Mouse (Mus musculus): ENCODE results near the gene Bhmt. TPM values are rescaled to one million over a fixed set of nuclear protein-coding genes. Genes with fewer than 3 reads are reported as not detected.

Bhmt gene
- polyA plus RNA-seq (2015; fragmentation: Nextera tagmentation; extraction: Ambion mirVana) = 0.21 and 0.95 TPM in 2 replicates

GRCm38 (mm10) chr13:93637282-93638245 lies at the start of gene Bhmt:
Gene Bhmt (minus strand): TSS chr13:93637961.
- 81% methylated on average over 19 of the region's 19 CpGs for WGBS
- Histone ChIP-seq H3K4me2 (no peak within 1 kb of the TSS), H3K36me3 (no peaks in the 10 kb centered on the region), H3K9ac (no peak within 1 kb of the TSS), H3K27ac (no peak within 1 kb of the TSS), H3K4me3 (no peak within 1 kb of the TSS), H3K4me1 (replicated peaks) (no peaks in the 10 kb centered on the region), H3K9me3 (no peaks in the 10 kb centered on the region), H3K27me3 (no peaks in the 10 kb centered on the region)
- ATAC-seq (ENCODE audit: low FRiP score) = no peak

DNA sequence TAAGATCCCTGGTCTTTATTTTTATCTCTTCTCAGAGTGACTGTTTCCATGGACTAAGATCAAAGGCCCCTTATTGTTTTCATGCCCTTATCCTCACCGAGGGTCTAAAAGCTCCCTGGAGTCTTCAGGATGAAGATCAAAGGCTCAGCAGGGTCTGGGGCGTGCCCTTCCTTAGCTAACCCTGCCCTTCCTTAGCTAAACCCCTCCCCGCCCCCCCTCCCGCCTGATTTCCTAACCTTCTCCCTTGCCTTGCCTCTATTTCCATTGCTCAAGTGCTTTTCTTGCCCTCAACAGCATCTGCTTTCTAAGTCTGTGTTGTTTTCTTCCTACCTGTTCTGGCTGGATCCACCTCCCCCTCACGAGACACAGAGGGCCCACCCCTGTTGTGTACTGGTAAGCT lies 49.6 kb upstream of the Bhmt start:
- Histone ChIP-seq H3K27me3 (no peaks in the 10 kb centered on the region), H3K4me1 (replicated peaks) (no peaks in the 10 kb centered on the region), H3K9me3 (no peaks in the 10 kb centered on the region), H3K36me3 (no peaks in the 10 kb centered on the region), H3K9ac (no peak overlapping the region), H3K4me3 (no peak overlapping the region), H3K27ac (no peak overlapping the region), H3K4me2 (no peak overlapping the region)
- no peak for ATAC-seq (ENCODE audit: low FRiP score)
- WGBS = 11% methylated on average over 5 of the region's 5 CpGs

DNA sequence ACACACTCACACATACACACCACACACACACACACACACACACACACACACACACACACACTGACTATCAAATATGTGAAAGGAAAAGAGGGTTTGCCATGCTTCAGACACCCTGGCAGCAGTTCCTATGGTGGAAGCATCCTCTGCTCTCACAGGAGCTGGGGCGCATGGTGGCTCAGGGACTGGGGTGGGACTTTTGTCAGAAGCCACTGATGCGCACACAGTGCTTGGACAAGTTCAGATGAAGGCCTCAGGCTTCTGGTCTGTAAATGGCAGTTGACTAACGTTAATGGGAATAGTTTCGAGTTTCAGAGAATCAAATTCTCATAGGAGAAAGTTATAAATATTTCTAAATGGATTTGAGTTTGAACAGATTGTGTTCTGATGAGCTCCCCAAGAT lies 47.5 kb upstream of the Bhmt start:
- Histone ChIP-seq H3K27ac (no peak overlapping the region), H3K4me1 (replicated peaks) (no peaks in the 10 kb centered on the region), H3K27me3 (no peaks in the 10 kb centered on the region), H3K4me3 (no peak overlapping the region), H3K36me3 (no peaks in the 10 kb centered on the region), H3K4me2 (no peak overlapping the region), H3K9ac (no peak overlapping the region), H3K9me3 (no peaks in the 10 kb centered on the region)
- no peak for ATAC-seq (ENCODE audit: low FRiP score)
- 75% methylated on average over 4 of the region's 4 CpGs for WGBS

- Histone ChIP-seq H3K27ac (no peak overlapping the region), H3K36me3 (no peaks in the 10 kb centered on the region), H3K27me3 (no peaks in the 10 kb centered on the region), H3K4me2 (no peak overlapping the region), H3K4me3 (no peak overlapping the region), H3K4me1 (replicated peaks) (no peaks in the 10 kb centered on the region), H3K9me3 (no peaks in the 10 kb centered on the region), H3K9ac (no peak overlapping the region)
- no peak for ATAC-seq (ENCODE audit: low FRiP score)
These were observed 45.6 kb upstream of the Bhmt start for GRCm38 (mm10) chr13:93683336-93683735.

- ATAC-seq (ENCODE audit: low FRiP score) = no peak
- H3K27me3 ChIP-seq = peaks cover 17% of the 10 kb centered on the region
- H3K4me3 ChIP-seq = no peak overlapping the region
- H3K9me3 ChIP-seq = no peaks in the 10 kb centered on the region
- H3K36me3 ChIP-seq = no peaks in the 10 kb centered on the region
- H3K4me2 ChIP-seq = no peak overlapping the region
- H3K27ac ChIP-seq = no peak overlapping the region
- H3K4me1 ChIP-seq (replicated peaks) = no peaks in the 10 kb centered on the region
- no peak overlapping the region for H3K9ac ChIP-seq
- 76% methylated on average over 9 of the region's 9 CpGs for WGBS
These were observed 39.1 kb upstream of the Bhmt start for GRCm38 (mm10) chr13:93676864-93677263.

GRCm38 (mm10) chr13:93674131-93674561 lies 36.4 kb upstream of the Bhmt start, which contains the start of the genes Bhmt2 and Dmgdh:
Gene Bhmt2 (minus strand): TSS chr13:93674302.
Gene Dmgdh (plus strand): TSS chr13:93674433.
- WGBS = 7% methylated on average over 31 of the region's 31 CpGs
- 0 out of 2 replicates have a peak within 1 kb of the TSS, but pooled peaks have one; percentile 15 for H3K4me3 ChIP-seq
- H3K9ac ChIP-seq = no peak within 1 kb of the TSS
- no peak within 1 kb of the TSS for H3K27ac ChIP-seq
- peaks cover 17% of the 10 kb centered on the region for H3K27me3 ChIP-seq
- H3K36me3 ChIP-seq = no peaks in the 10 kb centered on the region
- ATAC-seq (ENCODE audit: low FRiP score) = no peak
- H3K4me2 ChIP-seq = peak within 1 kb of the TSS; percentile 33
- H3K9me3 ChIP-seq = no peaks in the 10 kb centered on the region
- H3K4me1 ChIP-seq (replicated peaks) = no peaks in the 10 kb centered on the region

DNA sequence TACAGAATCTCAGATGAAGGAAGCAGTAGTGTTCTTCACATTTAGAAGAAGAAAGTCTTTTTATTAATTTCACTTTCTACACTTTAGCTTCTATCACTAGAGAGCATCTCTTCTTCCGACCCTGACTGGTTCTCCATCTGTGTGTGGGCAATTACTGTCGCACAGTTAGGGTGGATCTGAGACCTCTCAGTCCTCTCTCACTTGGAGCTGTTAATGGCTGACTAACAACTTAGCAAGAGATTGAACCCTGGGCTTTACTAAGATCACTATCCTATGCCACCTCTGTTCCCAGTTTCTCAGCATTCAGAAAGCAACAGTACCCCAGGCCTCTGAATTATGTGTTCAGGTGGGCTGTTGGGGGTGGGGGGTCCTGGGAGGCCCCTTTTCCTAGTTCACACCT lies 35.5 kb upstream of the Bhmt start:
- H3K9me3 ChIP-seq = no peaks in the 10 kb centered on the region
- WGBS = 75% methylated on average over 2 of the region's 2 CpGs
- H3K4me2 ChIP-seq = no peak overlapping the region
- H3K4me1 ChIP-seq (replicated peaks) = no peaks in the 10 kb centered on the region
- H3K4me3 ChIP-seq = no peak overlapping the region
- no peak overlapping the region for H3K27ac ChIP-seq
- peaks cover 17% of the 10 kb centered on the region for H3K27me3 ChIP-seq
- ATAC-seq (ENCODE audit: low FRiP score) = no peak
- no peak overlapping the region for H3K9ac ChIP-seq
- no peaks in the 10 kb centered on the region for H3K36me3 ChIP-seq

DNA sequence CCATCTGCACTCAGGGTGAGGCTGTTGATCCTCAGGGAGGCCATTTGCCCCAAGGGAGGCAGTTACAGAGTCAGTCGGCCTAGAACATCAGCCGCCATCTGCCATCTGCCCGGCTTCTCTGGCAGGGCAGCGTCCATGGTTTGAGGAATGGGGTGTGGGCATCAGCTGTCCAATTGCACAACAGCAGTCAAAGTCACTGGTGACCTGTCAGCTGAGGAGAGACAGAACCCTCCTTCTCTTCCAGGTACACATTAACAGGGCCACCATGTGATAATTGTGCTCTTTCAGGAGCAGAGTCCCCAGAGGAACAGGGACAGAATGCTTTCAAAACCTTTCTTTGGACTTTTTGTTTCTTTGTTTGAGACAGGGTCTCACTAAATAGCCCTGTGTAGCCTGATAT lies 34.6 kb upstream of the Bhmt start:
- ATAC-seq (ENCODE audit: low FRiP score) = no peak
- Histone ChIP-seq H3K4me2 (no peak overlapping the region), H3K36me3 (no peaks in the 10 kb centered on the region), H3K4me1 (replicated peaks) (no peaks in the 10 kb centered on the region), H3K9me3 (no peaks in the 10 kb centered on the region), H3K4me3 (no peak overlapping the region), H3K27me3 (peaks cover 17% of the 10 kb centered on the region), H3K9ac (no peak overlapping the region), H3K27ac (no peak overlapping the region)
- 87% methylated on average over 4 of the region's 4 CpGs for WGBS

- 87% methylated on average over 4 of the region's 4 CpGs for WGBS
- H3K4me3 ChIP-seq = no peak overlapping the region
- no peak overlapping the region for H3K27ac ChIP-seq
- no peak overlapping the region for H3K9ac ChIP-seq
- no peak for ATAC-seq (ENCODE audit: low FRiP score)
- H3K27me3 ChIP-seq = 0 out of 2 replicates have a peak, but pooled peaks cover 3% of the 10 kb centered on the region
- H3K36me3 ChIP-seq = no peaks in the 10 kb centered on the region
- H3K9me3 ChIP-seq = no peaks in the 10 kb centered on the region
- H3K4me2 ChIP-seq = no peak overlapping the region
- no peaks in the 10 kb centered on the region for H3K4me1 ChIP-seq (replicated peaks)
These were observed 29.8 kb upstream of the Bhmt start for GRCm38 (mm10) chr13:93667586-93667985.

DNA sequence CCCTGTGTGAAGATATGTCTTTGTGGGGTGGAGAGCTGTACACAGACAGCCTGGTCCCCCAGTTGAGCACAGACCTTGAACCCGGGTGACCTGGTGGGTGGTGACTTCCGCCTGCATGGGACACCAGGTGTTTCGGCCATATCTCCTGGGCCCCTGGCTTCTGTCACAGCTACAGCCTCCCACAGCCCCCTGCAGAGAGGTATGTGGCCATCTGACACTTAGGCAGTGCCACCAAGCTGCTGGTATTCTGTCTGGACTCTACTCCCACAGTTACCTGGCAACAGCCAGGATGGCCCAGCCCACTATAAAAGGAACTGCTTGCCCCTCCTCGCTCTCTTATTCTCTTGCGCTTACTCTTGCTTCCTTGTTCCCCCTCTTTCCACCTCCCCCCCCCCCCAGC lies 20.2 kb upstream of the Bhmt start:
- Histone ChIP-seq H3K36me3 (no peaks in the 10 kb centered on the region), H3K27me3 (no peaks in the 10 kb centered on the region), H3K9ac (no peak overlapping the region), H3K4me2 (no peak overlapping the region), H3K9me3 (no peaks in the 10 kb centered on the region), H3K27ac (no peak overlapping the region), H3K4me1 (replicated peaks) (no peaks in the 10 kb centered on the region; the same call in 1 of the 2 replicates), H3K4me3 (no peak overlapping the region)
- no peak for ATAC-seq (ENCODE audit: low FRiP score)
- WGBS = 71% methylated on average over 5 of the region's 5 CpGs

GRCm38 (mm10) chr13:93653382-93653781 lies 15.6 kb upstream of the Bhmt start:
- H3K9me3 ChIP-seq = no peaks in the 10 kb centered on the region
- H3K4me3 ChIP-seq = no peak overlapping the region
- ATAC-seq (ENCODE audit: low FRiP score) = no peak
- WGBS = 95% methylated on average over 6 of the region's 6 CpGs
- H3K9ac ChIP-seq = no peak overlapping the region
- H3K4me2 ChIP-seq = no peak overlapping the region
- H3K27ac ChIP-seq = no peak overlapping the region
- H3K27me3 ChIP-seq = no peaks in the 10 kb centered on the region
- no peaks in the 10 kb centered on the region for H3K36me3 ChIP-seq
- no peaks in the 10 kb centered on the region; the same call in 1 of the 2 replicates for H3K4me1 ChIP-seq (replicated peaks)

DNA sequence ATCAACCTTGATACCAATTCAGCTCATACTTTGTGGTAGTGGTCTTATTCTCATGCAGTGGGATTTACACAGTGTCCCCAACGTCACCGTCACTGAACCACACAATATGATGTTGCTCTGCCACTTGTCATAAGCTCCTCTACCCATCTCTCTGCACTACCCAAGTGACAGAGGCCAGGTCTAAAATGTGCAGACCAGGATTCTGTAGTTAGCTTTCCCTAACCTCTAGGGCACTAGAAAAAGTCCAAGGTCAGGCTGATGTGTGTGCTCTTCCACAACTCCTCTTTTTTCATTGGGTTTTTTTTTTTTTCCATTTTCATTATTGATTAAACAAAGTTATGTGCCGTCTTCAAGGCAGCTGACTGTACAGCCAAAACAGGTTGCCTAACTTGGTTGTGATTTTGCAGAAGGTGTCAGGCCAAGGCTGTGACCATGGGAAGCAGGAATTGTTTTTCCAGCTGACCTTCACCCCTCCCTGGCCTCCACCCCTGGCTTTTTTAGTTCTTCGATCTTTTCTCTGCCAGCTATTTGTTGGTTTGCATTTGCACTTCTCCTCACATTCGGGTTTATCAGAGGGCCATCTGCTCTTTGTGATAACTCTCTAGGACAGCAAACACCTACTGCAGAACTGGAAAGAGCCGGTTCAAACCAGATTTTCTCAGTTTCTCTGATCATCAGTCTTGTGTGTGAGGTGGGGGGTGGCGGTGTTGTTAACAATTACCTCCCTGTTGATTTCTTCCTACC lies 10.8 kb upstream of the Bhmt start:
- H3K9me3 ChIP-seq = no peaks in the 10 kb centered on the region
- no peak overlapping the region for H3K4me2 ChIP-seq
- no peaks in the 10 kb centered on the region for H3K36me3 ChIP-seq
- H3K9ac ChIP-seq = no peak overlapping the region
- H3K4me1 ChIP-seq (replicated peaks) = no peaks in the 10 kb centered on the region
- no peak overlapping the region for H3K4me3 ChIP-seq
- H3K27me3 ChIP-seq = no peaks in the 10 kb centered on the region
- no peak overlapping the region for H3K27ac ChIP-seq
- no peak for ATAC-seq (ENCODE audit: low FRiP score)
- WGBS = 86% methylated on average over 7 of the region's 7 CpGs

All from hindbrain, embryonic 13.5 days (tissue).